Mouse (Mus musculus): ENCODE data around the gene Mta3.

DNA sequence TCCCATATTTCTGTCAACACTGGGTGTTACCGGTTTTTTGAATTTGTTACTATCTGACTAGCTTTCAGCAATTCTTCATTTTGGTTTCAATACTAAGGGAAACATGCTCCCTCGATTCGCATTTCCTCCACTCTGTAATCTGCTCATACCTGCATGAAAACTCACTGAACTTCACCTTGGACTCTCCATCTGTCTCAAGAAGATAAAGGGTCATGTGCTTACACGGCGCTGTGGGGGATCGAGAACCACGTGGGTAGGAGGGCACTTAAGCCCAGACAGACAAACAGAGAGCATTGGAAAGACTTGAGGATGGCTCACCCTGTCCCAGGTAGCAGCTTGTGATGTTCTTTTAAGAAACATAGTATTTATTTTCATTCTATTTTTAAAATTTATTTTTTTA lies 152.4 kb downstream of the Mta3 start:
- no peak for TF ChIP-seq CTCF (IDR thresholded peaks at IDR 0.05; ENCODE audit: borderline replicate concordance, control insufficient read depth, extremely low read depth, insufficient read depth, low read length, poor library complexity)
- no peak for TF ChIP-seq POLR2A (IDR thresholded peaks at IDR 0.05; ENCODE audit: control insufficient read depth, extremely low read depth, insufficient read depth, low read length, poor library complexity)

Data from thymus, adult 2 months (tissue).